Mouse (Mus musculus) hindbrain, embryonic 15.5 days (tissue): ENCODE results near the gene Aldh16a1. TPM values are rescaled to one million over a fixed set of nuclear protein-coding genes. Genes with fewer than 3 reads are reported as not detected.

Experiments
- ATAC-seq: fragments of 200-750 bp; cut with Nextera tagmentation; 2 replicates; pipeline ENCODE4 v1.8.0; 2017; ENCODE audit warnings: low read depth, moderate number of reproducible peaks, moderate TSS enrichment; ENCODE audit not compliant: low FRiP score
- H3K27ac ChIP-seq: fragments of 300-500 bp; sonication (generic); replicated peaks from 2 replicates; pipeline ENCODE4 v1.5.1; 2015; ENCODE audit warnings: mild to moderate bottlenecking, inconsistent platforms
- H3K27me3 ChIP-seq: fragments of 300-500 bp; sonication (generic); 2 replicates; pipeline ENCODE4 v1.6.1; 2015; ENCODE audit warnings: control low read depth, inconsistent platforms
- H3K36me3 ChIP-seq: fragments of 300-500 bp; sonication (generic); 2 replicates; pipeline ENCODE4 v1.6.1; 2015; ENCODE audit warnings: control low read depth, inconsistent platforms
- H3K4me1 ChIP-seq: fragments of 300-500 bp; sonication (generic); replicated peaks from 2 replicates; pipeline ENCODE4 v1.6.1; 2015; ENCODE audit warnings: control low read depth, inconsistent platforms
- H3K4me2 ChIP-seq: fragments of 300-500 bp; sonication (generic); 2 replicates; pipeline ENCODE4 v1.6.1; 2015; ENCODE audit warnings: moderate library complexity, mild to moderate bottlenecking, inconsistent platforms
- H3K4me3 ChIP-seq: fragments of 300-500 bp; sonication (generic); 2 replicates; pipeline ENCODE4 v1.5.1; 2015; ENCODE audit warnings: mild to moderate bottlenecking, inconsistent platforms
- H3K9ac ChIP-seq: fragments of 300-500 bp; sonication (generic); 2 replicates; pipeline ENCODE4 v1.6.1; 2015; ENCODE audit warnings: inconsistent platforms
- H3K9me3 ChIP-seq: fragments of 300-500 bp; sonication (generic); 2 replicates; pipeline ENCODE4 v1.6.1; 2016; ENCODE audit warnings: control low read depth, inconsistent platforms
- WGBS: fragments of 180-500 bp; shearing (Covaris S2); methylation state at CpG from one replicate; pipeline ENCODE4 v1.1.7; 2015; 5-methylcytosine and 5-hydroxymethylcytosine counted together
- polyA plus RNA-seq: library from polyadenylated mRNA; unstranded; fragments of >200 nt; fragmentation: Nextera tagmentation; extraction: Ambion mirVana; gene quantifications from 2 replicates; pipeline ENCODE4 v1.2.1, GENCODE M21; 2015

Aldh16a1 gene
- polyA plus RNA-seq, 1 experiment from 2014 or later = 21.9 TPM

GRCm38 (mm10) chr7:45191803-45192363, 37.5 kb upstream of the Aldh16a1 start:
- ATAC-seq = no peak
- 24% methylated on average over 8 of the region's 8 CpGs for WGBS
- H3K4me2 ChIP-seq = no peak overlapping the region
- H3K4me1 ChIP-seq = 0 out of 2 replicates have a peak, but pooled peaks cover 3% of the 10 kb centered on the region
- H3K27ac ChIP-seq = no peak overlapping the region
- H3K9me3 ChIP-seq = no peaks in the 10 kb centered on the region
- H3K4me3 ChIP-seq = no peak overlapping the region
- H3K36me3 ChIP-seq = no peaks in the 10 kb centered on the region
- 0 out of 2 replicates have a peak, but pooled peaks cover 9% of the 10 kb centered on the region for H3K27me3 ChIP-seq
- H3K9ac ChIP-seq = no peak overlapping the region

DNA sequence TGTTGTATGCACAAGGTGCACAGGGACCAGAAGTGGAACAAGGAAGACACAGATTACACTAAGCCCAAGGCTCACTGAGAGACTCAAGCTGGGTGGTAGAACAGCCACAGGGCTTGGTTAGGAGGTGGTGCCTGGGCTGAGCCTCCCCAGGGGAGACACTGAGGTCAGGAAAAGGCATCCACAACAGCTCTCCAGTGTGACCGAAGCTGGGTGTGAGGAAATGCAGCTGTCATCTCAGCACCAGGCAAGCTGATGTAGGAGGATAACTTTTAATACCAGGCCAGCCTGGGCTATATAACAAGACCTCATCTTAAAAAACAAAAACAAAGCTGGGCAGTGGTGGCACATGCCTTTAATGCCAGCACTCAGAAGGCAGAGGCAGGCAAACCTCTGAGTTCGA, 36.8 kb upstream of the Aldh16a1 start:
- no peaks in the 10 kb centered on the region for H3K36me3 ChIP-seq
- no peak overlapping the region for H3K4me2 ChIP-seq
- H3K9me3 ChIP-seq = no peaks in the 10 kb centered on the region
- 0 out of 2 replicates have a peak, but pooled peaks cover 14% of the 10 kb centered on the region for H3K27me3 ChIP-seq
- H3K9ac ChIP-seq = no peak overlapping the region
- H3K4me1 ChIP-seq = 0 out of 2 replicates have a peak, but pooled peaks cover 3% of the 10 kb centered on the region
- 64% methylated on average over 2 of the region's 2 CpGs for WGBS
- H3K4me3 ChIP-seq = no peak overlapping the region
- no peak for ATAC-seq
- no peak overlapping the region for H3K27ac ChIP-seq

DNA sequence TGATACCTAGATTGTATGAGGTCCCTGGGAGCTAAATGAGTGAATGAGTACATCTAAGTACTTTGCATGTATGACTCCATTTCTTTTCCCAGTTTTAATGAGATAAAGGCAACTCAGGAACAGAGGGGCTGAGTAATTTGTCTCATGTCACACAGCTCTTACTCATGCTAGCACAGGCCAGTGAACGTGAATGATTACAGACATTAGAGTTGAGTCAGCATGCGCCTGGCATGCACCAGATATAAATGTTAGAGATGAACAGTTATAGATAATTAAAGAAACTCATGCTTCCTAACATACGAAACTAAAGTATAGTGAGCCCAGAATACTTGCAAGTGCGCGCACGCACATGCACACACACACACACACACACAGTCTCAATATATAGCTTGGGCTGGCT, 35.8 kb upstream of the Aldh16a1 start:
- ATAC-seq = no peak
- Histone ChIP-seq H3K4me2 (no peak overlapping the region), H3K36me3 (no peaks in the 10 kb centered on the region), H3K9ac (no peak overlapping the region), H3K9me3 (no peaks in the 10 kb centered on the region), H3K4me1 (0 out of 2 replicates have a peak, but pooled peaks cover 3% of the 10 kb centered on the region), H3K4me3 (no peak overlapping the region), H3K27ac (no peak overlapping the region), H3K27me3 (peaks cover 23% of the 10 kb centered on the region; the same call in 1 of the 2 replicates)
- WGBS = 90% methylated on average over 6 of the region's 6 CpGs

- Histone ChIP-seq H3K4me3 (no peak overlapping the region), H3K4me2 (no peak overlapping the region), H3K9me3 (no peaks in the 10 kb centered on the region), H3K4me1 (0 out of 2 replicates have a peak, but pooled peaks cover 3% of the 10 kb centered on the region), H3K9ac (no peak overlapping the region), H3K27me3 (peaks cover 24% of the 10 kb centered on the region; the same call in 1 of the 2 replicates), H3K27ac (no peak overlapping the region), H3K36me3 (no peaks in the 10 kb centered on the region)
- ATAC-seq = no peak
- 53% methylated on average over 16 of the region's 16 CpGs for WGBS
Observed at GRCm38 (mm10) chr7:45189600-45189999, 35.2 kb upstream of the Aldh16a1 start.

- H3K9ac ChIP-seq = no peak overlapping the region
- H3K4me2 ChIP-seq = no peak overlapping the region
- no peak overlapping the region for H3K27ac ChIP-seq
- H3K4me1 ChIP-seq = peaks cover 17% of the 10 kb centered on the region
- no peaks in the 10 kb centered on the region for H3K36me3 ChIP-seq
- H3K9me3 ChIP-seq = no peaks in the 10 kb centered on the region
- ATAC-seq = no peak
- H3K4me3 ChIP-seq = no peak overlapping the region
- WGBS = 71% methylated on average over 7 of the region's 7 CpGs
- H3K27me3 ChIP-seq = peaks cover 61% of the 10 kb centered on the region
Observed at GRCm38 (mm10) chr7:45185921-45186320, 31.5 kb upstream of the Aldh16a1 start.

DNA sequence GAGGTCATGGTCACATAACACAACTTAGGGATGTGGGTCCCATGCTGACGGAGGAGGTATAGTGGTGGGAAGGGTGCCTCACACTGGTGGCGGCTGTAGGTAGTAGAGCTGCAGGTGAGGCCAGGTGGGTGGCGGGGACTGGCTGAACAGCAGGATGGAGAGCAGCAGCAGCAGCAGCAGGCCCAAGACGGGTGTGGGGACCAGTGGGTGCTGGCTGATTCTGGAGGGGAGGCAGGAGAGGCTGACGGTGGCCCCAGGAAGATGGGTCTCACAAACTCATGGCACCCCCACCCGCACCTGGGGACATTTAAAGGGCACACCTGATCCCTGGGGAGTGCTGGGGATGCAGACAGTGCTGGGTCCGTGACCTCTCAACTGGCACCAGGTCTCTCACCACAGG, 29.3 kb upstream of the Aldh16a1 start:
- Histone ChIP-seq H3K9ac (no peak overlapping the region), H3K27me3 (peaks cover 81% of the 10 kb centered on the region), H3K36me3 (no peaks in the 10 kb centered on the region), H3K4me3 (no peak overlapping the region), H3K9me3 (no peaks in the 10 kb centered on the region), H3K4me1 (peaks cover 18% of the 10 kb centered on the region), H3K27ac (no peak overlapping the region), H3K4me2 (no peak overlapping the region)
- no peak for ATAC-seq
- WGBS = 68% methylated on average over 7 of the region's 7 CpGs

DNA sequence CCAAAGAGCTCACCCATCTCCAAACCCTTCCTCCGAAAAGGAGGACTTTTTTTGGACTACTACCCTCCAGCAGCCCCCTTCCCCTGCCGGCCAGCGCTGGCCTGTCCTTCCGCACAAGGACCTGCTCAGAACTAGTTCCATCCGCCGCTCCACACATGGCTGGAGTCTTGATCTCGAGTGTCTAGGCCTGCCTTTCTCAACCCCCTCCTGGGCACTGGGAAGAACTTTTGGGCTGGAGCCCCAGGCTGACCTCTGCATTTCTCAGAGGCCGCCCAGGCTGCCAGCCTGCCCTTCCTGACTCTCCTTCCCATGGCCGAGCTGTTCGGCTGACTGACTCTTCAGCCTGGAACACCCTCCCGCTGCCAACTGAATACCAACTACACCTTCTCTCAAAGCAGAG, 28.2 kb upstream of the Aldh16a1 start:
- Histone ChIP-seq H3K27ac (no peak overlapping the region), H3K36me3 (no peaks in the 10 kb centered on the region), H3K9ac (no peak overlapping the region), H3K9me3 (no peaks in the 10 kb centered on the region), H3K4me2 (peak overlapping the region; percentile 67), H3K4me3 (peak overlapping the region; percentile 41), H3K27me3 (peaks cover 85% of the 10 kb centered on the region), H3K4me1 (peaks cover 18% of the 10 kb centered on the region)
- no peak for ATAC-seq
- WGBS = 12% methylated on average over 11 of the region's 11 CpGs

- Histone ChIP-seq H3K27ac (no peak overlapping the region), H3K4me3 (peak overlapping the region; percentile 41), H3K4me1 (peaks cover 18% of the 10 kb centered on the region), H3K9ac (no peak overlapping the region), H3K9me3 (no peaks in the 10 kb centered on the region), H3K36me3 (no peaks in the 10 kb centered on the region), H3K27me3 (peaks cover 89% of the 10 kb centered on the region), H3K4me2 (peak overlapping the region; percentile 67)
- under 1% methylated on average over 33 of the region's 34 CpGs for WGBS
- ATAC-seq = peak; percentile 86
Observed at GRCm38 (mm10) chr7:45182199-45182601, 27.8 kb upstream of the Aldh16a1 start.

GRCm38 (mm10) chr7:45181540-45181939, 27.2 kb upstream of the Aldh16a1 start:
- Histone ChIP-seq H3K4me2 (peak overlapping the region; percentile 67), H3K36me3 (no peaks in the 10 kb centered on the region), H3K27me3 (peaks cover 94% of the 10 kb centered on the region), H3K4me3 (peak overlapping the region; percentile 41), H3K27ac (no peak overlapping the region), H3K4me1 (peaks cover 19% of the 10 kb centered on the region), H3K9me3 (no peaks in the 10 kb centered on the region), H3K9ac (no peak overlapping the region)
- 4% methylated on average over 29 of the region's 35 CpGs for WGBS
- no peak for ATAC-seq

GRCm38 (mm10) chr7:45180896-45181477, 26.6 kb upstream of the Aldh16a1 start, which contains the start of gene Pth2:
Gene Pth2, plus strand, starts transcription at chr7:45180995.
- H3K36me3 ChIP-seq = no peaks in the 10 kb centered on the region
- peak within 1 kb of the TSS; percentile 67 for H3K4me2 ChIP-seq
- no peak within 1 kb of the TSS for H3K27ac ChIP-seq
- H3K9me3 ChIP-seq = no peaks in the 10 kb centered on the region
- H3K9ac ChIP-seq = no peak within 1 kb of the TSS
- peak within 1 kb of the TSS; percentile 41 for H3K4me3 ChIP-seq
- H3K27me3 ChIP-seq = peaks cover 94% of the 10 kb centered on the region
- H3K4me1 ChIP-seq = peaks cover 24% of the 10 kb centered on the region
- WGBS = 22% methylated on average over 20 of the region's 20 CpGs
- ATAC-seq = no peak

- no peak for ATAC-seq
- Histone ChIP-seq H3K4me2 (no peak within 1 kb of the TSS), H3K4me3 (no peak within 1 kb of the TSS), H3K4me1 (peaks cover 35% of the 10 kb centered on the region), H3K27me3 (peaks cover 99% of the 10 kb centered on the region), H3K9me3 (no peaks in the 10 kb centered on the region), H3K36me3 (no peaks in the 10 kb centered on the region), H3K9ac (no peak within 1 kb of the TSS), H3K27ac (no peak within 1 kb of the TSS)
- 27% methylated on average over 7 of the region's 7 CpGs for WGBS
Observed at GRCm38 (mm10) chr7:45179469-45179868, 25.1 kb upstream of the Aldh16a1 start, which contains the start of gene Gfy. Gene Gfy, minus strand, starts transcription at chr7:45179569.

GRCm38 (mm10) chr7:45178550-45178949, 24.2 kb upstream of the Aldh16a1 start:
- H3K4me3 ChIP-seq = no peak overlapping the region
- no peak overlapping the region for H3K4me2 ChIP-seq
- no peaks in the 10 kb centered on the region for H3K9me3 ChIP-seq
- ATAC-seq = no peak
- 26% methylated on average over 7 of the region's 7 CpGs for WGBS
- H3K9ac ChIP-seq = no peak overlapping the region
- no peak overlapping the region for H3K27ac ChIP-seq
- H3K36me3 ChIP-seq = no peaks in the 10 kb centered on the region
- H3K4me1 ChIP-seq = peaks cover 35% of the 10 kb centered on the region
- peaks cover 97% of the 10 kb centered on the region for H3K27me3 ChIP-seq
